Mouse (Mus musculus): ENCODE measurements around the gene Snx17.
A peak's percentile ranks its signal among the peaks of the same experiment; 100 is the strongest.
"Not testable (repeated sequence)": the region's sequence is repeated elsewhere in the genome, so short reads cannot be mapped to it uniquely, and the experiment has no call there.

The Snx17 gene

GRCm38 (mm10) chr5:31197072-31197471, 4.0 kb downstream of the Snx17 start:
- DNase-seq (ENCODE audit: low spot score), result no peak

GRCm38 (mm10) chr5:31198170-31198569, 5.1 kb downstream of the Snx17 start:
- no peak for DNase-seq (ENCODE audit: low spot score)

GRCm38 (mm10) chr5:31198616-31199320, 5.7 kb downstream of the Snx17 start:
- DNase-seq (ENCODE audit: low spot score), result no peak

- no peak for DNase-seq (ENCODE audit: low spot score)
Observed at GRCm38 (mm10) chr5:31199321-31199892, 6.4 kb downstream of the Snx17 start.

- DNase-seq (ENCODE audit: low spot score), result no peak
Observed at GRCm38 (mm10) chr5:31199893-31200292, 6.9 kb downstream of the Snx17 start.

- DNase-seq (ENCODE audit: low spot score), result no peak
Observed at GRCm38 (mm10) chr5:31200327-31200768, 7.3 kb downstream of the Snx17 start.

GRCm38 (mm10) chr5:31201042-31201741, 8.2 kb downstream of the Snx17 start:
- DNase-seq (ENCODE audit: low spot score), result no peak

- DNase-seq (ENCODE audit: low spot score), result peak; percentile 86
Observed at GRCm38 (mm10) chr5:31201742-31202590, 8.9 kb downstream of the Snx17 start, which contains the start of gene Zfp513. Gene Zfp513 (minus strand): TSS chr5:31202303.

- DNase-seq (ENCODE audit: low spot score), result no peak
Observed at GRCm38 (mm10) chr5:31202933-31203332, 9.9 kb downstream of the Snx17 start.

GRCm38 (mm10) chr5:31203866-31204265, 10.8 kb downstream of the Snx17 start:
- DNase-seq (ENCODE audit: low spot score), result no peak

- no peak for DNase-seq (ENCODE audit: low spot score)
Observed at GRCm38 (mm10) chr5:31204421-31204820, 11.4 kb downstream of the Snx17 start.

GRCm38 (mm10) chr5:31216554-31216953, 23.5 kb downstream of the Snx17 start:
- not testable (repeated sequence) for DNase-seq (ENCODE audit: low spot score)

- no peak for DNase-seq (ENCODE audit: low spot score)
Observed at GRCm38 (mm10) chr5:31218294-31218693, 25.3 kb downstream of the Snx17 start.

GRCm38 (mm10) chr5:31219070-31219469, 26.0 kb downstream of the Snx17 start:
- no peak for DNase-seq (ENCODE audit: low spot score)

GRCm38 (mm10) chr5:31219474-31219873, 26.4 kb downstream of the Snx17 start:
- no peak for DNase-seq (ENCODE audit: low spot score)

GRCm38 (mm10) chr5:31219911-31220447, 27.0 kb downstream of the Snx17 start:
- no peak for DNase-seq (ENCODE audit: low spot score)

GRCm38 (mm10) chr5:31220448-31221303, 27.6 kb downstream of the Snx17 start, which contains the start of gene Ppm1g:
Gene Ppm1g (minus strand): TSS chr5:31220687.
- DNase-seq (ENCODE audit: low spot score), result peak; percentile 99

GRCm38 (mm10) chr5:31221304-31221945, 28.4 kb downstream of the Snx17 start:
- DNase-seq (ENCODE audit: low spot score), result no peak

GRCm38 (mm10) chr5:31222696-31223095, 29.7 kb downstream of the Snx17 start:
- no peak for DNase-seq (ENCODE audit: low spot score)

GRCm38 (mm10) chr5:31226641-31227040, 33.6 kb downstream of the Snx17 start:
- DNase-seq (ENCODE audit: low spot score), result no peak

All from ovary, postnatal 14 days (tissue).